Mouse (Mus musculus) liver, adult 2 months (tissue): Measurements from ENCODE around the gene Rcl1. TPM values are rescaled to one million over a fixed set of nuclear protein-coding genes. Genes with fewer than 3 reads are reported as not detected.

ENCODE experiments used
- DNase-seq: peaks from one replicate; pipeline ENCODE4 v3.0.0-alpha.2; 2011; ENCODE audit warnings: low read depth, low spot score; ENCODE audit errors: extremely low read depth
- H3K27ac ChIP-seq: fragments of 200-500 bp; replicated peaks from 2 replicates; pipeline ENCODE4 v1.5.1; 2012; ENCODE audit warnings: low read depth, mild to moderate bottlenecking, control low read depth, inconsistent platforms, low read length; ENCODE audit not compliant: insufficient read depth
- H3K27me3 ChIP-seq: fragments of 200-500 bp; 2 replicates; pipeline ENCODE4 v1.6.1; 2012; ENCODE audit warnings: mild to moderate bottlenecking, moderate library complexity, low read length, inconsistent platforms; ENCODE audit not compliant: control insufficient read depth, insufficient read depth
- H3K36me3 ChIP-seq: fragments of 200-500 bp; 2 replicates; pipeline ENCODE4 v1.6.1; 2012; ENCODE audit warnings: low read length, inconsistent platforms; ENCODE audit not compliant: control insufficient read depth, insufficient read depth
- H3K4me1 ChIP-seq: fragments of 200-500 bp; 2 replicates; pipeline ENCODE4 v1.6.1; 2011; ENCODE audit warnings: low read length; ENCODE audit not compliant: control insufficient read depth, insufficient read depth
- H3K4me3 ChIP-seq: fragments of 200-500 bp; 2 replicates; pipeline ENCODE4 v1.5.1; 2011; ENCODE audit warnings: low read depth, mild to moderate bottlenecking, control low read depth, low read length, moderate library complexity; ENCODE audit not compliant: insufficient read depth
- H3K79me2 ChIP-seq: fragments of 200-500 bp; 2 replicates; pipeline ENCODE4 v1.6.1; 2012; ENCODE audit warnings: inconsistent platforms, mild to moderate bottlenecking, low read length, moderate library complexity; ENCODE audit not compliant: control insufficient read depth, insufficient read depth
- H3K9ac ChIP-seq: fragments of 200-500 bp; 2 replicates; pipeline ENCODE4 v1.6.1; 2012; ENCODE audit warnings: low read depth, mild to moderate bottlenecking, control low read depth, inconsistent platforms, low read length
- CTCF ChIP-seq: fragments of 200-500 bp; IDR thresholded peaks from 2 replicates; pipeline ENCODE4 v1.5.1; 2011; ENCODE audit warnings: low read depth, low read length, control low read depth
- POLR2A ChIP-seq: fragments of 200-500 bp; IDR thresholded peaks from 2 replicates; pipeline ENCODE4 v1.6.1; 2011; ENCODE audit warnings: low read length, control low read depth; ENCODE audit not compliant: insufficient read depth; ENCODE audit errors: extremely low read depth
- WGBS: fragments of 180-500 bp; shearing (Covaris S2); methylation state at CpG from one replicate; pipeline ENCODE4 v1.1.7; 2018; 5-methylcytosine and 5-hydroxymethylcytosine counted together
- polyA plus RNA-seq: library from polyadenylated mRNA; depleted of rRNA; stranded (reverse); fragments of >200 nt; gene quantifications from 2 replicates; pipeline ENCODE4 v1.2.3, GENCODE M21; 2012
- total RNA-seq: library from RNA; depleted of rRNA; stranded (reverse); fragments of >200 nt; gene quantifications from 2 replicates; pipeline ENCODE4 v1.2.3, GENCODE M21; 2014

The Rcl1 gene
- total and polyA plus RNA-seq, 2 experiments = 87.8 to 132 TPM

DNA sequence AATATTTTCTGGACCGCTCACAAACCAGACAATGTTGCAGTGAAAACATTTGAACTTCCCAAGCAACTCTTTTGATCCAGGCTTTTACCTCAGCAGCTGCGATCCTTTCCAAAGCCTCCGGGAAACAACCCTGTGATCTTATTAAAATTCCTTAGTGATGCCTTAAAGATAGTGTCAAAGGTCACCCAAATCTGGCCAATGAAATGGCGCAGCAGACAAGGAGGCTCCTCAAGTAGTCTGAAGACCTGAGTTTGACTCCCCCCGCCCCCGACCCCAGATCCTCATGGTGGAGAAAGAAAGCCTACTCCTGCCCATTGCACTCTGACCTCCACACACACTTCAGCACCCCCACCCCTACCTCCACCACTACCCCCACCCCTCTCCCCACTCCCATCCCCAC, 40.9 kb upstream of the Rcl1 start:
- no peak overlapping the region for H3K27ac ChIP-seq
- TF ChIP-seq CTCF (no peak), POLR2A (no peak)
- no peak for DNase-seq
- no peak overlapping the region for H3K4me3 ChIP-seq
- peaks cover 6% of the 10 kb centered on the region; the same call in 1 of the 2 replicates for H3K4me1 ChIP-seq
- no peak overlapping the region for H3K9ac ChIP-seq
- H3K27me3 ChIP-seq = no peaks in the 10 kb centered on the region
- WGBS = 70% methylated on average over 6 of the region's 6 CpGs
- no peaks in the 10 kb centered on the region for H3K36me3 ChIP-seq
- H3K79me2 ChIP-seq = no peaks in the 10 kb centered on the region

DNA sequence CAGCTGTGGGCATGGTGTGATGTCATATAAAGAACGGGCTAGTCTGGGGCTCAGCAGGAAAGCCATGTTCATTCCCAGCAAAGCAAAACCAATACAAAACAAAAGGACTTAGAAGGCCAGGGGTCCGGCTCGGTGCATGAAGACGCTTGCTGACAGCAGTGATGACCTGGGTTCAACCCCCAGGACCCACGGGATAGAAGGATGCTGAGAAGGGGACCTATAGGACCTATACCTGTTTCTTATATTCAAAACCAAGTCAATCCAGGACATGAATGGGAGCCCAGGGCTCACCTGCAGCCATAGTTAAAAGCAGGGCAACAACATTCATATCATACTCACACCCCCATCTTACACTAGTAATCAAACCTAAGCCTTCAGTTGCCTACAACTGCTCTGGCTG, 38.2 kb upstream of the Rcl1 start:
- TF ChIP-seq POLR2A (no peak), CTCF (no peak)
- no peaks in the 10 kb centered on the region for H3K36me3 ChIP-seq
- no peak overlapping the region for H3K27ac ChIP-seq
- H3K4me3 ChIP-seq = no peak overlapping the region
- H3K27me3 ChIP-seq = no peaks in the 10 kb centered on the region
- no peak for DNase-seq
- WGBS = 82% methylated on average over 5 of the region's 5 CpGs
- peaks cover 8% of the 10 kb centered on the region; the same call in 1 of the 2 replicates for H3K4me1 ChIP-seq
- no peaks in the 10 kb centered on the region for H3K79me2 ChIP-seq
- H3K9ac ChIP-seq = no peak overlapping the region

DNA sequence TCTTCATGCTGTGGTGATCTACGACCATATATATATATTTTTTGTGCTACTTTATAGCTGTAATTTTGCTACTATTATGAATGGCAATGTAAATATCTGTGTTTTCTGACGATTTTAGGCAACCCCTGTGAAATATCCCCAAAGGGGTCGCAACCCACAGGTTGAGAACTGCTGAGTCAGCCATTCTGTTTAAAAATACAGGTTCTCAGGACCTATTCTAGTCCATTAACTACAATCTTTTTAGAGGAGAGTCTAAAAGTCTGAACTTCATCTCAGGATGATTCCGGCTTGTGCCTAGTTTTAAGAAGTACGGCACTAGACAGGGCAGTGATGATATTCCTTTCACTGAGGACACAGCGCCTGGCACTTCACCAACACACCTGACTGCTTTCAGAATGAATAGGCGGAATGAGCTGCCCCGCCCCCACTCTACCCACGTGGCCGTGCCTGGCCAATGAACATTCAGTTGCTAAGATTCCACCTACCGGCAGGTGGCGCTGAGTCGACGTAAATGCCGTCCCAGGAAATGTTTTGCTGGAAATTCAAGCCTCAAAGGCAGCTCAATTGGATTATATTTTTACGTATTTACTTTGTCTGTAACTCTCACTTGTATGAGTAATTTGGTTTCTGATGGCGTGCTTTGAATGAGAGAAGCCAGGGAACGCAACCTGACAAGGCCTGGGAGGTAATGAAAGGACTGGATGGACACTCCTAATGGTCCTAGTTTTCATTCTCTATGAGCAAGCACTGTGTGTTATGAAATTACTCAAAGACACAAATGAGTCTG, 37.4 kb upstream of the Rcl1 start:
- no peak for TF ChIP-seq POLR2A
- peak; percentile 91 for TF ChIP-seq CTCF
- Histone ChIP-seq H3K27ac (peak overlapping the region; percentile 85), H3K9ac (peak overlapping the region; percentile 48; the same call in 1 of the 2 replicates), H3K4me3 (peak overlapping the region; percentile 30; the same call in 1 of the 2 replicates), H3K4me1 (peaks cover 11% of the 10 kb centered on the region; the same call in 1 of the 2 replicates), H3K27me3 (no peaks in the 10 kb centered on the region), H3K36me3 (no peaks in the 10 kb centered on the region), H3K79me2 (no peaks in the 10 kb centered on the region)
- WGBS = 9% methylated on average over 18 of the region's 18 CpGs
- DNase-seq = peak; percentile 84

DNA sequence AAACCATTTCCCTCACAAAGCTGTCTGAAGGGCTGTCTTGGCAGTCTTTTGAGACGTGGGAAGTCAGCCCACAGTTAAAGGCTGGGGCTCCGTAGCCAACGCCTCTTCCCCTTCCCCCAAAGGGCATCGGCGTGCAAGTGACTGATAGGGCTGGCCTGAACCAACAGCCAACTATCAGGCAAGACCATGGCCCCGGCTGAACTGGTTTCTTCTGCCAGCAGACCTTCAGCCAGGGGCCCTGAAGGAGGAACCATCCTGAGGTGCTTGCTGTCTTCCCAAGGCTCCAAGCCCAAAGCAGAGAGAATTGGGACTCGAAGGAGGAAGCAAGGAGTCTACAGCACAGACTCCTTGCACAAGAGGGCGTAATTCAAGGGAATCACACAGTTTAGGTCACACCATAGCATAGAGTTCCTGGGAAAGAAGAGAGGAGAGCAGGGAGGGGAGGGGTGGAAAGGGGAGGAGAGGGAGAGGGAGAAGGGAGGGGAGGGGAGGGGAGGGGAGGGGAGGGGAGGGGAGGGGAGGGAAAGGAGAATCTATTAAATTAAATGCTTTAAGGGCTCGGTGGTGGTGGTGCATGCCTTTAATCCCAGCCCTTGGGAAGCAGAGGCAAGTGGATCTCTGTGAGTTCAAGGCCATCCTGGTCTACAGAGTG, 36.6 kb upstream of the Rcl1 start:
- H3K4me1 ChIP-seq = peaks cover 13% of the 10 kb centered on the region; the same call in 1 of the 2 replicates
- no peak for TF ChIP-seq POLR2A
- no peak for TF ChIP-seq CTCF
- no peak for DNase-seq

DNA sequence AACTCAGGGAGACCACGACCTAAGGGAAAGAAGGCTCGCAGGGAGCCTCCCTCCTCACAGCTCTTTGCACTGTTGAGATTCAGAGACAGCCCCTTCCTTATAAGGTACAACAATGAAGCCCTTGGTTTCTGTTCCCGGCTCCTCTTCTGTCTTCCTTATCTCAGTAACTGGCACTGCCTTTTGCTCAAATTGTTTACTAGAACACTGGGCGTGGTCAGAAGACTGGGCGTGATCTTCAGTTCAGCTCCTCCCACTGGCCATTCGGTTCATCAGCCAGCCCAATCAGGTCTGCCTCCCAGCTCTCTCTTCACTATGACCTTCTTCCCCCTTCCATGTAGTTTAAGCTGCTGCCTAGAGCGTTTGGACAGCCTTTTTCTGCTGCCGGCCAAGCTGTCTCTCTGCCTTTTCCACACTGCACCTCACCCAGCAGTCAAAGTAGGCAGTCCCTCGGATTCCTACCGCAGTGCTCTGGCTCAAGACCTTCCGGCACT, 34.1 kb upstream of the Rcl1 start:
- H3K9ac ChIP-seq = peak overlapping the region; percentile 56

More for the DNA sequence above, 36.6 kb upstream of the Rcl1 start:
- Histone ChIP-seq H3K36me3 (no peaks in the 10 kb centered on the region), H3K79me2 (no peaks in the 10 kb centered on the region), H3K27ac (peak overlapping the region; percentile 85), H3K9ac (peak overlapping the region; percentile 32), H3K4me3 (peak overlapping the region; percentile 1), H3K27me3 (no peaks in the 10 kb centered on the region)
- 28% methylated on average over 9 of the region's 9 CpGs for WGBS

More for the DNA sequence above, 34.1 kb upstream of the Rcl1 start:
- H3K79me2 ChIP-seq = no peaks in the 10 kb centered on the region
- peak overlapping the region; percentile 59 for H3K27ac ChIP-seq
- 7% methylated on average over 11 of the region's 11 CpGs for WGBS
- H3K4me1 ChIP-seq = peaks cover 13% of the 10 kb centered on the region; the same call in 1 of the 2 replicates
- peak; percentile 98 for DNase-seq
- TF ChIP-seq POLR2A (peak; percentile 76; the same call in 1 of the 2 replicates), CTCF (no peak)
- peak overlapping the region; percentile 35 for H3K4me3 ChIP-seq
- no peaks in the 10 kb centered on the region for H3K27me3 ChIP-seq
- no peaks in the 10 kb centered on the region for H3K36me3 ChIP-seq
